Mouse (Mus musculus): ENCODE results near the gene Mbl2. TPM values are rescaled to one million over a fixed set of nuclear protein-coding genes. Genes with fewer than 3 reads are reported as not detected.

Mbl2 gene
- polyA plus RNA-seq (2015; fragmentation: Nextera tagmentation; extraction: Ambion mirVana) = 1.9 and 2.6 TPM in 2 replicates

- Histone ChIP-seq H3K27me3 (replicated peaks; ENCODE audit: control insufficient read depth, insufficient read depth, low read length) (no peaks in the 10 kb centered on the region), H3K4me2 (replicated peaks; ENCODE audit: low read depth) (no peak within 1 kb of the TSS), H3K36me3 (ENCODE audit: control insufficient read depth, insufficient read depth) (no peaks in the 10 kb centered on the region), H3K27ac (ENCODE audit: low read depth, low read length) (no peak within 1 kb of the TSS), H3K9me3 (ENCODE audit: control insufficient read depth) (no peaks in the 10 kb centered on the region), H3K9ac (ENCODE audit: low read depth, low read length) (no peak within 1 kb of the TSS), H3K4me3 (ENCODE audit: low read depth, low read length) (no peak within 1 kb of the TSS), H3K4me1 (replicated peaks; ENCODE audit: control insufficient read depth, insufficient read depth, low read length) (no peaks in the 10 kb centered on the region)
- TF ChIP-seq CTCF (IDR thresholded peaks at IDR 0.05; ENCODE audit: low read depth) = no peak
- ATAC-seq = no peak
- WGBS = 71% methylated on average over 3 of the region's 3 CpGs
Measured at GRCm38 (mm10) chr19:30232691-30233090, at the start of gene Mbl2. Gene Mbl2, plus strand, starts transcription at chr19:30232942.

DNA sequence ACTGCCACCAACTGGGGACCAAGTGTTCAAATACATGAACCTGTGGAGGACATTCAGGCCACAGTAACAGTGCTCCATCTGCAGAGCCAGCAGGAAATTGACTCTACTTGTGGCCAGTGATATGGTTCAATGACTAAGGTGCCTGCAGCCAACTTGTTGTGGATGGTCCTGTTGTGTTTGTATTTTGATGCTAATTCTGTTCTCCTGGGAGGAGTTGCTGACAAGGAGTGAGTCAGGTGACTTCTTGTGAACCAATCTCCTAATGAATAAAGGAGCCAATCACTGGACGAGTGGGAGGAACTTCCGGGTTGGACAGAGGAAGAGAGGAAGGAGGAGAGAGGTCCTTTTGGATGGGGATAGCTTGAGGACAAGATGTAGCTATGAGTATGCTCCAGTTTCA, 47.2 kb upstream of the Mbl2 start:
- WGBS = 86% methylated on average over 2 of the region's 2 CpGs
- TF ChIP-seq CTCF (IDR thresholded peaks at IDR 0.05; ENCODE audit: low read depth) = no peak
- Histone ChIP-seq H3K4me1 (replicated peaks; ENCODE audit: control insufficient read depth, insufficient read depth, low read length) (no peaks in the 10 kb centered on the region), H3K27me3 (replicated peaks; ENCODE audit: control insufficient read depth, insufficient read depth, low read length) (no peaks in the 10 kb centered on the region), H3K27ac (ENCODE audit: low read depth, low read length) (no peak overlapping the region), H3K4me2 (replicated peaks; ENCODE audit: low read depth) (no peak overlapping the region), H3K9me3 (ENCODE audit: control insufficient read depth) (no peaks in the 10 kb centered on the region), H3K4me3 (ENCODE audit: low read depth, low read length) (no peak overlapping the region), H3K9ac (ENCODE audit: low read depth, low read length) (no peak overlapping the region), H3K36me3 (ENCODE audit: control insufficient read depth, insufficient read depth) (no peaks in the 10 kb centered on the region)
- no peak for ATAC-seq

- H3K4me3 ChIP-seq (ENCODE audit: low read depth, low read length) = no peak overlapping the region
- no peak overlapping the region for H3K27ac ChIP-seq (ENCODE audit: low read depth, low read length)
- H3K4me2 ChIP-seq (replicated peaks; ENCODE audit: low read depth) = no peak overlapping the region
- no peak overlapping the region for H3K9ac ChIP-seq (ENCODE audit: low read depth, low read length)
- no peaks in the 10 kb centered on the region for H3K27me3 ChIP-seq (replicated peaks; ENCODE audit: control insufficient read depth, insufficient read depth, low read length)
- no peaks in the 10 kb centered on the region for H3K9me3 ChIP-seq (ENCODE audit: control insufficient read depth)
- TF ChIP-seq CTCF (IDR thresholded peaks at IDR 0.05; ENCODE audit: low read depth) = no peak
- ATAC-seq = no peak
- H3K36me3 ChIP-seq (ENCODE audit: control insufficient read depth, insufficient read depth) = no peaks in the 10 kb centered on the region
- no peaks in the 10 kb centered on the region for H3K4me1 ChIP-seq (replicated peaks; ENCODE audit: control insufficient read depth, insufficient read depth, low read length)
- 80% methylated on average over 2 of the region's 2 CpGs for WGBS
Measured at GRCm38 (mm10) chr19:30187232-30187631, 45.5 kb upstream of the Mbl2 start.

GRCm38 (mm10) chr19:30194999-30195398, 37.7 kb upstream of the Mbl2 start:
- no peaks in the 10 kb centered on the region for H3K36me3 ChIP-seq (ENCODE audit: control insufficient read depth, insufficient read depth)
- no peak overlapping the region for H3K4me2 ChIP-seq (replicated peaks; ENCODE audit: low read depth)
- H3K9ac ChIP-seq (ENCODE audit: low read depth, low read length) = no peak overlapping the region
- ATAC-seq = no peak
- H3K27me3 ChIP-seq (replicated peaks; ENCODE audit: control insufficient read depth, insufficient read depth, low read length) = no peaks in the 10 kb centered on the region
- TF ChIP-seq CTCF (IDR thresholded peaks at IDR 0.05; ENCODE audit: low read depth) = no peak
- H3K27ac ChIP-seq (ENCODE audit: low read depth, low read length) = no peak overlapping the region
- no peaks in the 10 kb centered on the region for H3K9me3 ChIP-seq (ENCODE audit: control insufficient read depth)
- 63% methylated on average over 6 of the region's 6 CpGs for WGBS
- H3K4me3 ChIP-seq (ENCODE audit: low read depth, low read length) = no peak overlapping the region
- H3K4me1 ChIP-seq (replicated peaks; ENCODE audit: control insufficient read depth, insufficient read depth, low read length) = no peaks in the 10 kb centered on the region

DNA sequence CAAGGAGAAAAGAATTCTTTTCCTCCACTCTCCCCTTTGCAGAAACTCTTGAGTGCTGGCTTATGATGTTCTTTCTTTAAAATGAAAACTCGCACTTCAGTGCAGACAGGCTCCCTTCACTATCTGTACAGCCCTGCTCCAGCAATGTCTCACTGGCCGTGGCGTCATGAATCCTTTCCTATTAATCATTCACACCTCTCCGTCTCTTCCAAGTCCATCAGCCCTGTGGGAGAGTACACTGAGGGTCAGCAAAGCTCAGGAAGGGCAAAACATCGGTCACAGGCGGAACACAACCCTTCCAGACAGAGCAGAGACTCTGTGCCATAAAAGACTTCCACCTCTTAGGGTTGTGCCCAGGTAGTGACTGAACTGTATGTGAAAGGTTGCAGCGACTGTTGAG, 30.6 kb upstream of the Mbl2 start:
- H3K9ac ChIP-seq (ENCODE audit: low read depth, low read length) = no peak overlapping the region
- H3K4me2 ChIP-seq (replicated peaks; ENCODE audit: low read depth) = no peak overlapping the region
- no peaks in the 10 kb centered on the region for H3K4me1 ChIP-seq (replicated peaks; ENCODE audit: control insufficient read depth, insufficient read depth, low read length)
- no peak overlapping the region for H3K4me3 ChIP-seq (ENCODE audit: low read depth, low read length)
- no peak for TF ChIP-seq CTCF (IDR thresholded peaks at IDR 0.05; ENCODE audit: low read depth)
- no peak overlapping the region for H3K27ac ChIP-seq (ENCODE audit: low read depth, low read length)
- WGBS = 51% methylated on average over 7 of the region's 7 CpGs
- H3K36me3 ChIP-seq (ENCODE audit: control insufficient read depth, insufficient read depth) = no peaks in the 10 kb centered on the region
- no peaks in the 10 kb centered on the region for H3K27me3 ChIP-seq (replicated peaks; ENCODE audit: control insufficient read depth, insufficient read depth, low read length)
- ATAC-seq = no peak
- no peaks in the 10 kb centered on the region for H3K9me3 ChIP-seq (ENCODE audit: control insufficient read depth)

DNA sequence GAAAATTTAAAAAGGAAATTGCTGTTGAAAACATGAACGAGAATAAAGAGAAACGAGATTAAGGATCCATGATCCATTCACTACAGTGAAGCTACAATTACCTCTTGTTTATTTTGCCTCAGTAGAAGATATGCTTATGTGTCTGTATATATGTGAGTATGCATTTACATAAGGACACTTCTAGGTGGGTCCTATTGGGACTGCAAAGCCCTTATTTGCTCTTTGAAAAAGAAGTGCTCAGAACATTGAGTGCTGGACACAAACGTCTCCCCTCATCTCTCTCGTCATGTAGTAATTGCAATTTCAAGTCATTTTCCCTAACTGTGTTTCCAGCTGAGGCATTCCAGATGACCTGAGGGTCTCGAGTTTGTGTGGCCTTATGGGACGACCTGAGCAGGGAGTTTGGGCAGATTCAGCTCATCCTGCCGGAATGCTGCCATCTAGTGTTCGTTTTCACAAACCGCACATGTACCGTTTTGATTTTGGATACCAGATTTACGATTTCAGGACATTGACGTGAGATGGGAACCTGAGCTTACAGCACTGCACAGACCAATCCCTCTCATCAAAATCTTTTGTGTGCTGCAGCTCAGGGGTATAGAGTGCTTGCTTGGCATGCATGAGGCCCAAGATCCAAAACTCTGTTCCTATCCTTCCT, 27.5 kb upstream of the Mbl2 start:
- Histone ChIP-seq H3K9me3 (ENCODE audit: control insufficient read depth) (no peaks in the 10 kb centered on the region), H3K4me2 (replicated peaks; ENCODE audit: low read depth) (no peak overlapping the region), H3K4me1 (replicated peaks; ENCODE audit: control insufficient read depth, insufficient read depth, low read length) (no peaks in the 10 kb centered on the region), H3K27ac (ENCODE audit: low read depth, low read length) (no peak overlapping the region), H3K4me3 (ENCODE audit: low read depth, low read length) (no peak overlapping the region), H3K27me3 (replicated peaks; ENCODE audit: control insufficient read depth, insufficient read depth, low read length) (no peaks in the 10 kb centered on the region), H3K36me3 (ENCODE audit: control insufficient read depth, insufficient read depth) (no peaks in the 10 kb centered on the region), H3K9ac (ENCODE audit: low read depth, low read length) (no peak overlapping the region)
- WGBS = 20% methylated on average over 12 of the region's 12 CpGs
- TF ChIP-seq CTCF (IDR thresholded peaks at IDR 0.05; ENCODE audit: low read depth) = peak; percentile 92
- ATAC-seq = no peak
